Mouse (Mus musculus) left cerebral cortex, postnatal 4 days (tissue): ENCODE measurements around the gene Adk. TPM values are rescaled to one million over a fixed set of nuclear protein-coding genes. Genes with fewer than 3 reads are reported as not detected.

ENCODE experiments used
- DNase-seq: peaks from one replicate; pipeline ENCODE4 v3.0.0-alpha.2; 2022
- intact Hi-C: fragments of 180-260 bp; cut with DNase I; formaldehyde crosslinking; loops from one replicate; pipeline ENCODE4 v1.15.1; 2025
- total RNA-seq, 2 experiments: library from RNA; stranded (reverse); gene quantifications; 2 replicates each; pipeline ENCODE4 v1.2.3; 2021

The Adk gene
- total RNA-seq, 2 experiments from 2014 or later, result 51.6 to 52.3 TPM

DNA sequence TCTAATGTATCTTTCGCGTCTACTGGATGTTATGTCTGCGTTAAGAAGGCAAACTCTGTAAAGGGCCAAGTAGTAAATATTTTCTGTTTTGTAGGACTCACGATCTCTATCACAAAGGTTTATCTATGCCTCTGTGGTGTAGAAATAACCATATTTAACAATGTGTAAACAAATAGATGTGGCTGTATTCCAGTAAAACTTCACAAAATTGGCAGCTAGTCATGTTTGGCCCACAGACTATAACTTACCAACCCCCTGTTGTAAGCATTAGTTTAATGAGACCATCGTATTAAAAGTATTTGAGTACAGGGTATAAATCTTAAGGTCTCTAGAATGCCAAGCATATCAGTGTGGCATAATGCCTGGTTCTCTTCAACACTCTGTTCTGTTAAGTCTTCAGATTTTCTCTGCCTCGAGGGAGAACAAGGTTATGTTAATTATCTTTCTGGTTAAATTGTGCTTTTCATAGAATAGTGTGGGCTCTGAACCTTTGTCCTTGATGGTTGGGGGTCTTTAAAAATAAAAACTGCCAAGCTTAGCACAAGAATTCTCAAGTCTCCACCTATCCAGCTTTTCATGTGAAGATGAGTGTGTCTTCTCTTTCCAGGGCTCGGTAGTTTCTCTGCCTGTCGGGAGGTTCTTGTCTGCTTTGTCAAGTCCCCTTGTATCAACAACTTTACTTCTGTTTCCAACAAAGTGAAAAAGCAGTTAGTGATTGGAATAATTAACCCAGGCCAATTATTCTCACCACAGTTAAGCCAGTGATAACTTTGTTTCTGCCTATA lies 350.4 kb downstream of the Adk start:
- no peak for DNase-seq
- intact Hi-C loops, result no loop called here

DNA sequence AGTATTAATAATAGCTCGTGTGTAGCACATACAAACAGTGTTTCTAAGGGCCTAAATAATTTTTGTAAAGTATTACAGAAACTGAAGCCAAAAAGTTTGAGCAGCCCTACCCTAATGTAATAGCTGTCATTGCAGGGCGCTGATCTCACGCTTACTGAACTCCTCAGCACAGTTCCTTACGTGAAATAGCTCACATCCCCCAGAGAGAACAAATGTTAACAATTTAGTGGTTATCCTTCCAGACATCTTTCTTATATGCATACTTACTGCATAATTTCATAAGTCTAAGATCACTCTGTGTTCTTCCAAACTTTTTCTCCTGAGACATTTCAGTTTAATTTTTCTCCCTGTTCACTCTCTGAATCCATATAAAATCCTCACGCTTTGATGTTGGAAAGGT lies 354.6 kb downstream of the Adk start:
- intact Hi-C loops, result no loop called here
- DNase-seq, result no peak

DNA sequence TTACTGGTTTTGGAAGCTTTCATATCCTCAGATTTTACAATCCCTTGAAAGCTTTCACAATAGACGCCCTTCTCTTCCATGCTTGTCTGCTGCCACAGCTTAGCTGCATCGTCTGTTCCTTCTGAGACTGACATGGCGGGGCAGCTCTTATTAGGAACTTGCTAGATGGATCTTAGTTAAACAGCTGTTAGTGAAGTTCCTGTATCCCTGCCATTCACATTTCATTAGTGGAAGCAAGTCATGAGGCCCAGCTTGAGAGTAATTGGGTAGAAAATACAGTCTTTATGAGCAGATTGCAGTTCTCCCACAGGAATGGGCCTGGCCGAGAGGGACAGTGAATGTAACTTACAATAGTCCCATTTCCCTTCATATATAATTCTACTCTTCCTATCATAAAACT lies 356.5 kb downstream of the Adk start:
- DNase-seq, result no peak
- intact Hi-C loops, result no loop called here

DNA sequence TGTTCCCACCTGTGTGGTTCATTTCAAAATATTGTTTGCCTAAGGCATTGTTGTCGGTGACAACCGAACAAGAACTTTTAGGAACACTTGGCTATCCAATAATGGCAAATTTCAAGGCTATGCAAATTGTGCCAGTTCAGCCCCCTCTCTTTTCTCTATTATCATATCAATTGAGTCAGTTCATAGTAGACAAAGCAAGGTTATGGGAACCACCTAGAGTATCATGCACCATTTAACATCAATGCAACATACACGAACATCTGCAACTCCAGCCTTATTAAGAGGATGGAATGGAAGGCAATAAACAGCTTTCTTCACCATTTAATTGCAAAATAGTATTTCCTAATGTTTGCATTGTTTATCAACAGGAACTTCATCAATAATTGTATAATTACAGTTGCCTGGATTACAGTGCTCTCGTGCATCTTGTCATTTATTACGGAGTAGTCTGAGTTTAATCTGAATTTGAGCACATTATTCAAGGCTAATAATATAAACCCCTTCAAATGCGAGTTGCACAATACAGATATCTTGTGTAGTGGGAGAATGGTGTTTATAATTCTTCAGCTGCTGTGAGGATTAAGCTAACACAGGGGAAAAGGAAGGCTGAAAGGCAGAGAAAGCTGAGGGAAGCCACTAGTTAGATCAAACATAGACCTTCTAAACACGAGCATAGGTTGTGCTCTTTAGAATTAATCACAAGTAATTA lies 358.5 kb downstream of the Adk start:
- no peak for DNase-seq
- intact Hi-C loops, result no loop called here

DNA sequence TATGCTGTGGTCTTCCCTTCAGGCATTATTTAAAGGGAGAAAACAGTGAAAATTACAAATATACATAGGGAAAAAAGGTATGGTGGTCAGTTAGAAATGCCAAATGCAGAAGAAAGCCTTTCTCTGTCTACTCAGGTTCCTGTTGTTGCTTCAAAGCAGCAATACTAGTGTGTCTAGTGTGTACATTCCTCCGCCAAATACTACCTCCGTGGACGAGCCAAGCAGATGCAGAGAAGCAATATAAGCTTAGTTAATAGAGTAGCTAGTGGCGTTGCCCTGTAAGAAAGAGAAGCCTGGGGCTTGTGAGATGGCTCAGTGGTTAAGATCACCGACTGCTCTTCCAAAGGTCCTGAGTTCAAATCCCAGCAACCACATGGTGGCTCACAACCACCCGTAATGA lies 359.1 kb downstream of the Adk start:
- intact Hi-C loops, result no loop called here
- DNase-seq, result no peak

DNA sequence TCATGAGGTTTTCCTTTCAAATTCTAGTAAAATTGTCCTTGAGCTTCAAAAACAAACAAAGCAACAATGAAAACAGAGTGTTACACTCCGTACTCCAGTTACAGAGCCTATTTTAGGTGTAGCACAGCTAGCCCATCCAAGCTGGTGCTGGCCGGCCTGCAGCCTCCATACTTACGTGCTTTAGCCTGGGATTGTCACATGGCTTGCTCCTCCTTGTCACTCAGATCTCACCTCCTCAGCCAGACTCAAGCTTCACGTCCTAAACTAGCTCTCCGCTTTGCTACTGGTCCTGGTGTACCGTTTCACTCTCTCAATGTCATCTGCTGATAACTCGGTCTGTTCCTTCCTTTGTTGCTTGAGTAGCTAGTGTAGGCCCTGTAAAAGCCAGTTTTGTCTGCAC lies 366.0 kb downstream of the Adk start:
- intact Hi-C loops, result no loop called here
- no peak for DNase-seq

DNA sequence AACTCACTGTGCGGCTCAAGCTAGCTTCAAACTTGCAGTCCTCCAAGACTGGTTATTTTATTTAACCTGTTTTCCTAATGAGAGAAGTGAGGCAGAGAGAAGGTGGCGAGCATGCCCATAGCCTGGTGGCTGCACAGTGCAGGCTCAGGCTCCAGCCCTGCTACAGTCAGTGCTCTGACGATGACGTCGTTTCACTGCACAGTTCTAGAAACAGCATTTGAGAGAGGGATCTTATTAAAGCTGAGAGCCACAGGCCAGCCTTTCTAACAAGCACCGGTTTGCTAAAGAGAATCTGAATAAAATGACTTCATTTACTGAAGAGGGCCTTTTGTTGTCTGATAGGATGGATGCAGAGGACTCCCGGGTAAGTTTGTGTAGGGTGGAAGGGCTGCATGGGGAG lies 375.0 kb downstream of the Adk start:
- intact Hi-C loops, result no loop called here
- no peak for DNase-seq

DNA sequence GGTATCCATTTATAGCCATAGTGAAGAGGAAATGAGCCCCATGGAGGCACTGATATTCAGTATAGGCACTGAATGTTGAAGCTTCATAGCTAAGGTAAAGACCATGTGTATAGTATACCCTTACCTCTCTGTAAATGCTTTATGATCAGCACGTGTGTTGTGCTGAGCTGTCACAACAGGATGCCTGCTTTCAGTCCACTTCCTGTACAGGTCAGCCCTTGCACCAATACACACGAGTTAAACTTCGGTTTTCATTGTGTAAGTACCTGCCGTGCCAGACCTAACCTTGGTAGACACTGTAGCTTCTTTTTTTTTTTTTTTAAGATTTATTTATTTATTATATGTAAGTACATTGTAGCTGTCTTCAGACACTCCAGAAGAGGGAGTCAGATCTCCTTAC lies 381.0 kb downstream of the Adk start:
- intact Hi-C loops, result no loop called here
- DNase-seq, result no peak

DNA sequence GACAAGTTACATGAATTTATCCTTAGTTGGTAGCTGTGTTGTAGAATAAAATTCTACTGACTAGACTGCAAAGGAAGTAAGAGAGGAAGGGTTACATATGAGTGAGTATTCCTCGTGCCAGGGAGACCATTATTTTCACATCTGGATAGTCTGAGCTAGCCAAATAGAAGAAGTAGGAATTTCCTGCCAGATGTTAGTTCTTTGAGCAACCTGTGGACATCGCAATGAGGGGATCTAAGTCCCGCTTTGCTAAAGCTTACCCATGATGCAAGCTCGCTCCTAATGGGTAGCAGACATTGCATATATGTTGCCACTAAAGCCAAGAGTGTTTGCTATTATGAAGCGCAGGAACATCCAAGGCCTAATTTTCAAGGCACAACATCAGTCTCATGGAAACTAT lies 381.6 kb downstream of the Adk start:
- intact Hi-C loops, result no loop called here
- no peak for DNase-seq

DNA sequence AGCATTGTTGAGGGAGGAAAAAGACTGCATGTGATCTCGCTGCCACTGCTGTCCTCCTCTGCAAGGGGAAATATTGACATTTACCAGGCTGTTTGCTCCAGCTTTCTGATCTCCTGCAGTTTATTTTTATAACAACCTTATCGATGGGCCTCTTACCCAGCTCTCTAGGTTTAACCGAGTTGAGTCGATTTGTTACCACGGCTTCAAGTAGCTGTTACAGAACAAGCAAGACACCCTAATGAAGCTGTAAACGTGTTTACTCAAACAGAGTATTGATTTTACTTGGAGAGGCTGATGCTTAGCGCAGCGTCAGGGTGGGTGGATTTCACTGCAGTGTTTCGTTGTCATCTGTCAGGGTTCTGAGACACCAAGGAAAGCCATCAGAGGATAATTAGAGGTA lies 382.3 kb downstream of the Adk start:
- intact Hi-C loops, result no loop called here
- DNase-seq, result no peak

DNA sequence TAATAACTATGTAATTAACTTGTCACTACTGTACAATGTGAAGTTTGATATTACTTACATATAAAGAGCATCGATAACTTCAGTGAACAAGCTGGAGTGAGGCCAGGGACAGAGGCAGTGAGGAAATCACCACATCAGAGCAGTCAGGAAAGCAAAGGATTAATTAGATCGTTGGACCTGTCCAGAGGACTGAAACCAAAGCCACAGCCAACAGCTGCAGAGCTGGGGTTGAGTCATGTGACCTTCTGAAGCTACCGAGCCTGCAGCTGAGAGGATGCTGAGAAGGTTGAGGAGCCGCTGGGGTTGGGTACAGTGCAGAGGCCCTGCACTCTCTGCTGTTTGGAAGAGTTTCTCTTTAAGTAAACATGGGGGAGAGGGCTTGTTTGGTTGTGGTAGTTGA lies 387.4 kb downstream of the Adk start:
- DNase-seq, result no peak
- intact Hi-C loops, result no loop called here

DNA sequence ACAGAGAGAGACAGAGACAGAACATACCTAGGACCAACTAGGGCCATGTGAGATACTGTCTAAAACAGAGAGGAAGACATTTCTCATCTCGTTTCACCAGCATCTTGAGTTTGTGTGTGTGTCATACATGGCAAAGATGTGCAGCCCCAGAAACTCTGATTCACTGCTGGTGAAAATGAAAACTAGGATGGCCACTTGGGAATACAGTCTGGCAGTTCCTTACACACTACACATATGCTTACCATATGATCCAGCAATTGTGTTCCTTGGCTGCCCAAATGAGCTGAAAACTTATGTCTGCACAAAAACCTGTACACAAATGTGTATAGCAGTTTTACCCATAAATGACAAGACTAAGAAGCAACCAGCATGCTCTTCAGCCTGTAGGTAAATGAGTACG lies 388.2 kb downstream of the Adk start:
- DNase-seq, result no peak
- intact Hi-C loops, result no loop called here

DNA sequence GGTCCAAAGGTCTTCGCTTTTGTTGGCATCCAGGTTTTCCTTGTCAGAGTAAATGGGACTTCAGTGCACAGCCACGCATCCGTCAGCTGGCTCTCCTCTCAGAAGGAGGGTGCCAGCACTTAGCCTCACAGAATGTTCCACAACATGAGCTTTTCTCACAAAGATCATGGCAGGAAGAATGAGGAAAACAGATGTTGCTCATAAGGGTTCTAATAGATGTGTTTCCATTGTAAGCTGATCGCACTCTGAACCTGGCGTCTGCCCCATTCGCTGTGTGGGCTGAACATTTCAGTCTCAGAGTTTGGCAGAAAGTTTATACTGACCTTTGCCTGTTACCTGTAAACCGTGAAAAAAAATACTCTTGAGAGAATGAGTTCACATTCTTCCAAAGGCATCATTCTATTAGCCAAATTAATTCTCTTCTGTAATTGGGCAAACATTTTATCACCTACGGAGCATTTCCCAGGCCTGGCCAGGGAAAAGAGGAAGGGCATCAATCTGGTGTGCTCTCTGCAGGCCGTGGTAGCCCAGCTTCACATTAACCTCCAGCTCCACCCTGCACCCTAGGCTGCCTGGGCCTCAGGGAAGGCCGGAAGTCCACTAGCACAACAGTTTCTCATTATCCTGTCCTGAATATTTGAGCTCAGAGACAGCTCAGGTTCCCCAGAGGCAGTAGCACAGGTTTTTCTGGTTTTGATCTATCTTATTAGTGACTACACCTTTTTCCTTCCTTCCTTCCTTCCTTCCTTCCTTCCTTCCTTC lies 389.6 kb downstream of the Adk start:
- intact Hi-C loops, result no loop called here
- DNase-seq, result no peak

DNA sequence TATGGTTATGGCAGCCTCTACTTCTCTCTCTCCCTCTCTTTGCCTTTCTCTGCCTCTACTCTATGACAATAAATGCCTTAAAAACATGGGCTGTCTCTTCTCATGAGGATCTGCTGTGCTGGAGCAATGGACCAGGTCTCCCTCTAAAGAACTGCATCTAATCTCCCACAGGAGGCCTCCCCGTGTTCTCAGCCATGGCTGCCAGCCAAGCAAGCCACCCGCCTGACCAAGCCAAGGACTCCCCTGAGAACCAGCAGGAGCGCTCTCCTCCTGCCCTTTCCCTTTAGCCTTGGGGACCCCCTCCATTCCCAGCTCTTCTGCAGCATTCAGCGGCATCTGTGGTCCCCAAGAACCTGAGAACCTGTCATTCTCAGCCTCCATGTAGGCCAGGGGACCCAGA lies 400.2 kb downstream of the Adk start:
- intact Hi-C loops, result no loop called here
- DNase-seq, result no peak

DNA sequence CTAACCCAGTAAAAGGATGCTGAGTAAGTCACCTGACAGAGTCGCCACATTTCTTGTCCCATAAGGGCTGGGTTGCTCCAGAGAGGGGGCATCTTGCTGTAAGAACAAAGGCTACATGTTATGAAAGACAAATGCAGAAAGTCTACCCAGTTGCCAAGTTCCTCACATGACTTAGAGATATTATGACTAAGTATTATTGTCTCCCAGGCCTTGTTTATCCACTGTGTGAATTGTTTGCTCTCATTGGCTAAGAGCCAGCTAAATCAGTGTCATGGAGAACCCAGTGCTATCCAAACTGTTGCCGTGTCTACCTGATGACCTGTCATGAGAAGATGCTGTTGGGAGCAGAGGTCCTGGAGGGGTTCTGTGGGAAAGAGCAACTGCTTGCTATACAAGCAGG lies 401.5 kb downstream of the Adk start:
- intact Hi-C loops, result no loop called here
- DNase-seq, result no peak

DNA sequence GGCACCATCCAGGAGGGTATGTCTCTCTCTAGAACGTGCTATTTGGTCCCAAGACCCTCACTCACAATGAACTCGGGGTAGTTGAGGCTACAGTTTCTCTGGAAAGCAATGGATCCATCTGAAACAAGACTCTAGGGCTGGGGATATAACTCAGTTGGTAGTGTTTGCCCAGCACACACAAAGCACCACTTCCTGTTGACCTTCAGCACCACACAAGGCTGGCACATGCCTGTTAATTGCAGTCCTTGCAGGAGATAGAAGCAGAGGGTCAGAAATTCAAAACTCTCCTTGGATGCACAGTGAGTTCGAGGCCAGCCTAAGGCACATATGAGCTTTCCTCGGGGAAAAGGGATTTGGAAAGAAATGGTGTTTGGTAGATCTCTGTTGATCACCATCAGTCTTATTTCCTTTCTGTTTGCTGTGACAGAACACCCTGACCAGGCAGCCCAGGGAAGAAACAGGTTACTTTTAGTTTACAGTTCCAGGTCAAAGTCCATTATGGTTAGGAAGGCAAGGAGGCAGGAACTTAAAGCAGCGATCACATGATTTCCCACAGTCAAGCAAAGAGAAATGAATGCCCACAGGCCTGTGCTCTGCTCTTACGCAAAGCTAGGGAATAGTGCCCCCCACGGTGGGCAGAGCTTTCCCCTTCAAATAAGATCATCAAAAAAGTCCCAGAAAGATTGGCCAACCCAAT lies 403.4 kb downstream of the Adk start:
- intact Hi-C loops, result no loop called here
- no peak for DNase-seq

DNA sequence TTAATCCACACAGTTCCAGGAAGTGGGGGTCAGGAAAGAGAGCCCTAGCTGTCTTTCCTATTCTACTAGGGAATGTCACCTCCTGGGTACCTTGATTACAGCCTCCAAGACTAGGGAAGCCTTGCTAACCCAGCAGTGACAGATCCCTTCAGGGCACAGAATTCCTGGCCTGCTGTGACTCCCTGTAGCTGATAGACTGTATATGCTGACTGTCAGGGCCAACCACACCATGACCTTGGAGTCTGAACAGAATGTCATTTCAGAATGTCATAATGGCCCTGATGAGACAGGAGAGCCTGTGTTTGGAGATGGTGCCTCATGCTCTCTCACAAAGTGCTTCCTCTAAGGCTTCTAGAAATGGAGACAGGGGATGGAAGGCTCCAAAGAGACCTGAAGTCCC lies 404.2 kb downstream of the Adk start:
- no peak for DNase-seq
- intact Hi-C loops, result no loop called here

DNA sequence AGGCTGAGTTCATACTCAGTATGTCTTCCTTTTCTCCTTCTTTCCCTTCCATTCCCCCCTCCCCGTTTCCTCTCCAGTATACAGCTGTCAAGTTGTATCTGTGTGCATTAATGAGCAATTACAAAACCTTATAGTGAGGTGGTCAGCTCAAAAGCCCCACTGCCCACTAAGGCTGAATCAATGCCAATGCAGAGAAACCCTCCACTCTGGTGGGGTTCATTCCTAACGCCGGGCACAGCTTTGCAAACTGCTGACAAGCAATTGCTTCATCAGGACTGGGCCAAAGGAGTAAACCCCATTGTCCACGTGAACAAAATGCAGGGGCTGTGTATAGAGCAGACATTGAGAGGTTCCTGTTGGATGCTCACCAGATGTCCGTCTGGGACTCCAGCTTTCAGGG lies 405.5 kb downstream of the Adk start:
- intact Hi-C loops, result no loop called here
- DNase-seq, result no peak

DNA sequence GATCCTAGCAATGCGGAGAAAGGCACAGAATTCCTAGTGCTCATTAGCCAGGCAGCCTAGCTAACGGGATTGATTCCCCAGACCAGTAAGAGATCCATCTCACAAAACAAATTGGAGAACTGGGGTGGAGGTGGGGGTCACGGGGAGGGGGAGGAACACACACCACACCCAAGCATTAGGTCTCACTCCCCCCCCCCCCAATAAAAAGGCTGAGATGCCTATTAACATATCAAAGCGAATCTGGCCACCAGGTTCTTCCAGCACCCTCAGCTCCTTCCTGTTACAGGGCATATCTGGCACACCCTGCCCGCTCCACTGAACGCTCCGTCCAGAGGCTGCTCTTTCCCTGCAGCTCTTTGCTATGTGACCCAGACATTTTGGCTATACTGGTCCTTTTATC lies 406.3 kb downstream of the Adk start:
- no peak for DNase-seq
- intact Hi-C loops, result no loop called here

DNA sequence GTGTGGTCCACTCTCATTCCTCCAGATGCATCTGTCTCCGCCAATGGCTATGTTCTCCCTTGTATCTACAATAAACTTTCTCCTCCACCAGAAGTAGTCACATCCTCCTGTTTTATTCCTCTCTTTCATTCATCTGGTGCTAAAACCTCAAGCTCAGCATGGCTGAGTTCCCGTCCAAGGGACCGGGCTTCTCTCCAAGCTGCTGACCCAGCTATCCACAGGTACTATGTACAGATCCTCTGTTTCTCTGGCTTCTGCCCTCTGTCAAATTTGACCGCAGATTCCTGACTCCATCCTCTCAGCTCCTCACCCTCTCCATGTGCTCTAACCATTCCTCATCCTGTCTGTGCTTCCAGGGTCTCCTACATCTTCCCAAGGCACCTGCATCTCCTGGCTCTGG lies 406.8 kb downstream of the Adk start:
- intact Hi-C loops, result no loop called here

DNA sequence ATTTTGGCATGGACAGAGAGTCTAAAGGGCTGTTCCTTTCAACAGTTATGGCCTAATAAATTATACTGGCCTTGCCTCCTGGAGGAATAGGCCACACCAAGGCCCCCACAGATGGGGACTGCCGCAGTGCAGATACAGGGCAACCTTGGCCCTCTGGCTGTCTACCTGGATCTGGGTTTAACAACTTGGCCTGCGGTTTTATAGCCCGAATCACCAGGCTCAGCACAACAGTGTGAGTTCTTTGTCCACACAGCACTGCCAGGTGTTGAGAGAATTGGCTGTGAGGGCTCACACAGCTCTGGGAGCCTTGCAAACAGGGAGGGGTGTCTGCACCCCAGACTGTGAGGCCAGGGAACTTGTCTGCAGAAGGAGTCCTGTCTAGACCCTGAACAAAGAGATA lies 410.0 kb downstream of the Adk start:
- intact Hi-C loops, result no loop called here

More for the DNA sequence above, 406.8 kb downstream of the Adk start:
- no peak for DNase-seq

More for the DNA sequence above, 410.0 kb downstream of the Adk start:
- DNase-seq, result no peak
